Mouse (Mus musculus) right cerebral cortex, postnatal 14 days (tissue): ENCODE data around the gene Dgcr8.
A peak's percentile ranks its signal among the peaks of the same experiment; 100 is the strongest.
"Not testable (repeated sequence)": the region's sequence is repeated elsewhere in the genome, so short reads cannot be mapped to it uniquely, and the experiment has no call there.

Source experiments
- DNase-seq: peaks from one replicate; pipeline ENCODE4 v3.0.0; 2022

Gene Dgcr8

GRCm38 (mm10) chr16:18289067-18289588 is at the start of gene Dgcr8:
Gene Dgcr8, minus strand, starts transcription at chr16:18289246.
- peak; percentile 97 for DNase-seq

DNA sequence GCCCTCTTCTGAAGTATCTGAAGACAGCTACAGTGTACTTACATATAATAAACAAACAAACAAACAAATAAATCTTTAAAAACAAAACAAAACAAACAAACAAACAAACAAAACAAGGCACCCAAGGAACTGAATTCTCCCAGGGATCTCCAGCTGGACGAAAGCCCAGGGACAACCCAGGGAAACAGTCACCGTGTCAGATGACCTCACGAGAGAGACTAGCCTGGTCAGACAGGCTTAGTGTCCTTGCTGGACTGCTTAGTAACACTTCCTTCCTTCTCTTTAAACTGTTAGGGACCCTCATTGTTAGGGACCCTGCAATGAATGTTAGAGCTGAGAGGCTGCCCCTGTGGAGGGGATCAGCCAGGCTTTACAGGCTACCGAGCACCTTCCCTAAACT is 48.2 kb upstream of the Dgcr8 start:
- no peak for DNase-seq

DNA sequence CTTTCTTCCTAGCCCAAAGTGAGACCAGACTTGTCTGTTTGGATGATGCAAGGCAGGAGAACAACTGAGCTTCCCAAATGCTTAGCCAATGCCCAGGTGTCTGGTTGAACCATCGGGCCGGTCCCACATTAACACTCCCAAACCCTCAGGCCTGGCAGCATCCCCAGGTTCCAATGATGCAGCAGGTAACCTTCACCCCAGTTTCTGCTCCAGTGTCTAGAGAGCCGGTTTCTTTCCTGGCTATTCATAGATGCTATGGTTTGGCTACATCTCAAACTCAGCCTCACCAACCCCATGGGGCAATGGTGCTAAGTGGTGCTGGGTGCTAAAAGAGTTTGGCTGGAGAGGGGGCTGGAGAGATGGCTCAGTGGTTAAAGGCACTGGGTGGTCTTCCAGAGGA is 46.9 kb upstream of the Dgcr8 start:
- DNase-seq = no peak

GRCm38 (mm10) chr16:18333976-18334375 is 44.9 kb upstream of the Dgcr8 start:
- no peak for DNase-seq

GRCm38 (mm10) chr16:18328524-18328923 is 39.5 kb upstream of the Dgcr8 start:
- no peak for DNase-seq

DNA sequence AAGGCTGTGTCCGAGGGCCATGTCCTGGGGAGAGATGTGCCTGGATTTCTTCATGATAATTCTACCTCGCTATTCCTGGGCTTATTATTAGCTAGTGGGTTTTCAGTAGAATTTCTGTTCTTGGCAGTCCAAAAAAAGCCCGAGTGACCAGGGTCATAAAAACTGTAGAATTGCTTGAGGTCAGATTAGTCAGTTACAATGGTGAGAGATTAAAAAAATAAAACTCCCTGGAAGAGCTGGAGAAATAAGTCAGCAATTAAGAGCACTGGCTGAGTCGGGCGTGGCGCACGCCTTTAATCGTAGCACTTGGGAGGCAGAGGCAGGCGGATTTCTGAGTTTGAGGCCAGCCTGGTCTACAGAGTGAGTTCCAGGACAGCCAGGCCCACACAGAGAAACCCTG is 38.9 kb upstream of the Dgcr8 start:
- DNase-seq = no peak

DNA sequence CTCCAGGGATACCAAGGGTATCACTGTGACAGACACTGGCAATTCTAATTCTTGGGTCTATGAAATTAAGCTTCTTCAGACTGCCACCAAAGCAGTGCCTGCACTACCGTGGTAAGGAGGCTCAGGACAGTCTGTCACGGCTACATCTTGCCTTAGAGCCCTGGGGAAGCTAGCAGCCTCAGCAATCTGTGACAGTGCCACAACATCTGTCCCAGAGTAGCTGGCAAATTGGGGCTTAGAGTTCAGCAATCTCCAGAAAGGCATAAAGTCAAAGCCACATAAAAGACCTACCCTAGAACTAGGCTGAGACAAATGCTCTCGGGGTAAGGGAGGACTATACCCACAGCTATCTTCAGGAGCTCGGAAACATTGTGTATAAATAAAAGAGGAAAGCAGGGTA is 36.7 kb upstream of the Dgcr8 start:
- no peak for DNase-seq

DNA sequence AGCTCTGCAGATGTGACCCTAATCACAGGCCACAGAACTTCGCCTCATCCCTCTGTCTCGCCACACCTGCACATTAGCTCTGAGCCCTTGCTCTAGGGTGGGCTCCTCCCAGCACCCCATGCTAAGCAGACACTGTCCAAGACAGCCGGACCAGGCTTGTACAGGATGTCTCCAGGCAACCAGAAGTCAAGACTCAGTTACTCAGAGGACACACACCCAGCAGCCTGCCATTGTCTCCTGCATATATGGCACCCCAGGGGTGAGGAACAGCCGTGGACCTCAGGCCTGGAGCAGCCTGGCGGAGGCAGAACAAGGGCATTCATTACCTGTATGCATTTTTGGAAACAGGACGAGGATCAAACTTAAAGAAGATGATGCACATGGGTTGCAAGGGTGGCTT is 35.0 kb upstream of the Dgcr8 start:
- DNase-seq = no peak

DNA sequence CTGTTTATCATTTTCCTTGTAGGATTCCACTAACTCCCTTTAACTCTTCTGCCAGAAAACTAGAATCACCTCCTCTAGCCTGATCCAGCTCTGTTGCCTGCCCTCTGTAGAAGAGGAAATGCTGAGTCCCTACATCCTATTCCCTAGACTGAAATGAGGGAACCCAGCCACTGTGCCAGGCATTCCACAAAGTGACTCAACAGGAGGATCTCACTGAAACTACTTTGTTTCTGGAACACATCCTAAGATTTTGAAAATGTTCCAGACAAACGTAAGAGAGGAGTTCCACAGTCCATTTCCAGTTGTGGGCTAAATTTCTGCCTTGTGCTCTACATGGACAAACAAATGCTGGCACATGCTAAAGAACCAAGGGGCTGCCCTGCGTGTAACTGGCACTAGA is 34.4 kb upstream of the Dgcr8 start:
- DNase-seq = no peak

GRCm38 (mm10) chr16:18321443-18321842 is 32.4 kb upstream of the Dgcr8 start:
- DNase-seq = no peak

- DNase-seq = no peak
Observed at GRCm38 (mm10) chr16:18318992-18319391, 29.9 kb upstream of the Dgcr8 start.

- no peak for DNase-seq
Observed at GRCm38 (mm10) chr16:18308159-18308558, 19.1 kb upstream of the Dgcr8 start.

DNA sequence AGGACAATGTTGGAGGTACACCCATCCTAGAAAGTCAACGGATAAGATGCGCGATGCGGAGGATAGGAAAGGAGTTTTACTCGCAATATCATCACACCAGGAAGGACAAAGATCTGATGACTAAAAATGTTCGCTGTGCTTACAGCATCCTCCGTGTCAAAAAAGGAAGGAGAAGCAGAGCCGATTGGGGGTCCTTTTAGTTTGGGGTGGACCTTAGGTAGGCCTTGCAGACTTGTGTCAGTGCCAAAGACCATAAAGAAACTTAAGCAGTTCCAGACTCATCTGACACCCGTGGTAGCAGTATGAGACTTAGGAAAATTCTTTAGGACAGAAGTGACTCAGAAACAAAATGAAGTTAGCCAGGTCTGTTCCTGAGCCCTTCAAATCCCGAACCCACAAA is 568 bp upstream of the Dgcr8 start:
- DNase-seq = not testable (repeated sequence)

GRCm38 (mm10) chr16:18288581-18289061 is 425 bp downstream of the Dgcr8 start:
- no peak for DNase-seq

DNA sequence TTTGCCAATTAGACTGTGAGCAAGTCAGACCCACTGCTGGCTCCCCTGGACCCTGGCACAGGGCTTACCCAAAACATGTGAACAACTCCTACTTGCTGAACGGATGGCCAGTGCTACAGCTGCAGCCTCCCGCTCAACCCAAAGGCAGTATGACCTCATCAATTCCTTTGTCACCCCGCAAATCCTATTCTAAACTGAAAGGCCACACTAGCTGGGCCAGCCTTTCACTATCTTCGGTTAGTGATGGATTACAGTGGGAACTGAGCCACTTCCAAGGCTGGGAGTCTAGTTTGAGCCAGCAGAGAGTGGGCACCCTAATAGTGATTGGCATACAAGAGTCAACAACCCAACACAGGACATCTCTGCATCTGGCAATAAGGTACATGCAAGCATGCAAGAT is 880 bp downstream of the Dgcr8 start:
- no peak for DNase-seq

DNA sequence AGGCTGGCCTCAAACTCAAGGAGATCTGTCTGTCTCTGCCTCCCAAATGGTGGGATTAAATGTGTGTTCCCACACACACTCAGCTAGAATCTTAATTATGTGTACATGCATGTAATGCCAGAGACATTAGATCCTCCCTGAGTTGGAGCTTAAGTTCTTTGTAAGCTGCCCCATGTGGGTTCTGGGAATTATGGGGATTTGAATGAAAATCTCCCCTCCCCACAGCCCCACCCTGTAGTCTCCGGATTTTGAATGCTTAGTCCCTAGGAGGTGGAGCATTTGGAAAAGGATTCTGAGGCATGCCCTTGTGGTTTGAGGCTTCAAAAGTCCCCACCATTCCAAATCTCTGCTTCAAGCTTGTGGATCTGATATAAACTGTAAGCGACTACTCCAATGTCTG is 13.9 kb downstream of the Dgcr8 start:
- DNase-seq = no peak

- no peak for DNase-seq
Observed at GRCm38 (mm10) chr16:18268182-18268581, 20.9 kb downstream of the Dgcr8 start.

GRCm38 (mm10) chr16:18265024-18265423 is 24.0 kb downstream of the Dgcr8 start:
- no peak for DNase-seq

- no peak for DNase-seq
Observed at GRCm38 (mm10) chr16:18258221-18258620, 30.8 kb downstream of the Dgcr8 start, which contains the start of gene Gm49776. Gene Gm49776, minus strand, starts transcription at chr16:18258321.

- no peak for DNase-seq
Observed at GRCm38 (mm10) chr16:18253866-18254265, 35.2 kb downstream of the Dgcr8 start.

DNA sequence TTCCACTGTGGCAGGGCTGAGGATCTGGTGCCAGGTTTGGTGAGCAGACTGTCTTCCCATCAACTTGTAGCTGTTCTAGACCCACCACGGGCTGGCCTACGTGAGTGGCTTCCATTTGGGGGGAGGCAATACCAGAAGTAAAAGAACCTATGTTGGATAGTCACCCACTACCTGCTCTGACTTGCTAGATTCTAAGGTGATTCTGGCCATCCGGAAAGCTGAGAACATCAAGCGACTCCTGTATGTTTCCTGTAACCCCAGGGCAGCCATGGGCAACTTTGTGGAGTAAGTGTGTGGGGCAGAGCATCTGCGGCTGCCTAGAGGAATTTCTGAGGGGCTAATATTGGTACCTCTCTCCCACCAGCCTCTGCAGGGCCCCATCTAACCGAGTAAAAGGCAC is 36.3 kb downstream of the Dgcr8 start:
- no peak for DNase-seq

DNA sequence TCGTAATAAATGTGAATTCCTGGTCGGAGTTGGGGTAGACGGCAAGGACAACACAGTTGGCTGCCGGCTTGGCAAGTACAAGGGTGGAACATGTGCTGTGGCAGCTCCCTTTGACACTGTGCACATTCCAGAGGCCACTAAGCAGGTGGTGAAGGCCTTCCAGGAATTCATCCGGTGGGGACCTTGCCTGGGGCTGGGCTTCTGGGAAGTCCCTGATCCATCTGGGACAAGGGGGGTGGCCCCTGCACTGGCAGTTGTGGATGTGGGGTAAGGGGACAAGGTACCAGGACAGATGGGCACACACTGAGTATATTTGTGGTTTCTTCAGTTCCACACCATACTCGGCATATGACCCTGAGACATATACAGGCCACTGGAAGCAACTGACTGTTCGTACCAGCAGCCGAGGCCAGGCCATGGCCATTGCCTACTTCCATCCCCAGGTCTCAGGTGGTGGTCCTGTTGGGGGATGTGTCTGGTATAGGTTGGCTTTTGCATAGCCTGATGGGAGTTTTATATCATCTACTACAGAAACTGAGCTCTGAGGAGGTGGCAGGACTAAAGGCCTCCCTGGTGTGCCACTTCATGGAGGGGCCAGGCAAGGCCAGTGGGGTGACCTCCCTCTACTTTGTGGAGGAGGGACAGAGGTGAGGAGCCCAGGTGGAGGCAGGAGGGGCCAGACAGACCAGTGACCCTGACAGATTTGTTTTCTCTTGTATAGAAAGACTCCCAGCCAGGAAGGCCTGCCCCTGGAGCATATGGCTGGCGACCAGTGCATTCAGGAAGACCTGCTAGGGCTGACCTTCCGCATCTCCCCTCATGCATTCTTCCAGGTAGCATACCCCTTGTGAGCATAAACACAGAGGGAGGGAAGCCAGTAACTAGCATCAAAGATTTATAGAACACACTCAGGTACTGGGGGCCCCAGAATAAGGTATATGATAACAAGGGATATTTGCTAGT is 37.9 kb downstream of the Dgcr8 start:
- DNase-seq = no peak

- no peak for DNase-seq
Observed at GRCm38 (mm10) chr16:18250231-18250630, 38.8 kb downstream of the Dgcr8 start.

- DNase-seq = peak; percentile 37
Observed at GRCm38 (mm10) chr16:18249364-18249967, 39.6 kb downstream of the Dgcr8 start.
